Mouse (Mus musculus) intestine, postnatal 0 days (tissue): Measurements from ENCODE around the gene A930004D18Rik. TPM values are rescaled to one million over a fixed set of nuclear protein-coding genes. Genes with fewer than 3 reads are reported as not detected.

Experiments
- ATAC-seq: fragments of 200-750 bp; cut with Nextera tagmentation; 2 replicates; pipeline ENCODE4 v1.8.0; 2017; ENCODE audit warnings: mild to moderate bottlenecking, moderate TSS enrichment, moderate library complexity
- H3K27ac ChIP-seq: fragments of 300-500 bp; sonication (generic); 2 replicates; pipeline ENCODE4 v1.5.1; 2014; ENCODE audit warnings: mild to moderate bottlenecking, low read depth, low read length, moderate library complexity
- H3K27me3 ChIP-seq: fragments of 300-500 bp; sonication (generic); replicated peaks from 2 replicates; pipeline ENCODE4 v1.6.1; 2014; ENCODE audit warnings: low read length, mixed read lengths; ENCODE audit not compliant: control insufficient read depth, insufficient read depth
- H3K36me3 ChIP-seq: fragments of 300-500 bp; sonication (generic); 2 replicates; pipeline ENCODE4 v1.6.1; 2014; ENCODE audit warnings: mild to moderate bottlenecking, moderate library complexity; ENCODE audit not compliant: control insufficient read depth, insufficient read depth
- H3K4me1 ChIP-seq: fragments of 300-500 bp; sonication (generic); replicated peaks from 2 replicates; pipeline ENCODE4 v1.6.1; 2014; ENCODE audit warnings: antibody characterized with exemption, low read length, mixed read lengths; ENCODE audit not compliant: control insufficient read depth, insufficient read depth
- H3K4me2 ChIP-seq: fragments of 300-500 bp; sonication (generic); replicated peaks from 2 replicates; pipeline ENCODE4 v1.6.1; 2014; ENCODE audit warnings: low read depth, mild to moderate bottlenecking, moderate library complexity
- H3K4me3 ChIP-seq: fragments of 300-500 bp; sonication (generic); 2 replicates; pipeline ENCODE4 v1.5.1; 2014; ENCODE audit warnings: low read depth, low read length
- H3K9ac ChIP-seq: fragments of 300-500 bp; sonication (generic); 2 replicates; pipeline ENCODE4 v1.6.1; 2014; ENCODE audit warnings: mild to moderate bottlenecking, low read depth, low read length
- H3K9me3 ChIP-seq: fragments of 300-500 bp; sonication (generic); 2 replicates; pipeline ENCODE4 v1.6.1; 2016; ENCODE audit warnings: mixed run types; ENCODE audit not compliant: control insufficient read depth
- CTCF ChIP-seq: sonication (generic); IDR thresholded peaks from 2 replicates; pipeline ENCODE4 v1.5.1; 2016; ENCODE audit warnings: low read depth, mild to moderate bottlenecking, control low read depth, antibody characterized with exemption, moderate library complexity
- WGBS: fragments of 180-500 bp; shearing (Covaris S2); extraction: QIAGEN DNeasy Blood & Tissue Kit; methylation state at CpG from one replicate; pipeline ENCODE4 v1.1.7; 2014; 5-methylcytosine and 5-hydroxymethylcytosine counted together
- polyA plus RNA-seq: library from polyadenylated mRNA; unstranded; fragments of >200 nt; fragmentation: Nextera tagmentation; extraction: Ambion mirVana; gene quantifications from 2 replicates; pipeline ENCODE4 v1.2.1, GENCODE M21; 2015

The A930004D18Rik gene
- polyA plus RNA-seq, 1 experiment from 2014 or later, result 6.3 TPM

DNA sequence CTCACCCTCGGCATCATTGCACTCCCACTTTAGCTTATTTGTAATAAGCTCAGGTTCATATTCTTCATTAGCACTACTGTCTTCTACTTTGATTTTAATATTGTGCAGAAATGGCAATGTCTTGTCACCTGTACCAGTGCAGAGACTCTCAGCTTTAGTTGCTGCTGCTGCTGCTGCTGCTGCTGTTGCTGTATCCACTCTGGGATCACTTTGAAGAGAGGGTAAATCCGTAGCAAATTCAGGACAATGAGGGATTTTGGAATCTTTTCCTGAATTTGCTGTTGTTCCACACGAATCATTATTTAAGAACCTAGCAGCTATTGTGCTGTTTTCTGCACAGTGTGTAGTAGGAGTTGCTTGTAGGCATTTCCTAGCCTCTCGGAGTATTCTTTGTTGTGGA is 8.6 kb upstream of the A930004D18Rik start:
- peaks cover 9% of the 10 kb centered on the region; the same call in 1 of the 2 replicates for H3K4me1 ChIP-seq
- H3K27ac ChIP-seq, result no peak overlapping the region
- H3K27me3 ChIP-seq, result no peaks in the 10 kb centered on the region
- no peak for TF ChIP-seq CTCF
- H3K4me3 ChIP-seq, result peak overlapping the region; percentile 82
- 10% methylated on average over 4 of the region's 4 CpGs for WGBS
- no peaks in the 10 kb centered on the region for H3K9me3 ChIP-seq
- H3K36me3 ChIP-seq, result no peaks in the 10 kb centered on the region
- H3K4me2 ChIP-seq, result peak overlapping the region; percentile 93
- peak overlapping the region; percentile 76; the same call in 1 of the 2 replicates for H3K9ac ChIP-seq
- ATAC-seq, result no peak

DNA sequence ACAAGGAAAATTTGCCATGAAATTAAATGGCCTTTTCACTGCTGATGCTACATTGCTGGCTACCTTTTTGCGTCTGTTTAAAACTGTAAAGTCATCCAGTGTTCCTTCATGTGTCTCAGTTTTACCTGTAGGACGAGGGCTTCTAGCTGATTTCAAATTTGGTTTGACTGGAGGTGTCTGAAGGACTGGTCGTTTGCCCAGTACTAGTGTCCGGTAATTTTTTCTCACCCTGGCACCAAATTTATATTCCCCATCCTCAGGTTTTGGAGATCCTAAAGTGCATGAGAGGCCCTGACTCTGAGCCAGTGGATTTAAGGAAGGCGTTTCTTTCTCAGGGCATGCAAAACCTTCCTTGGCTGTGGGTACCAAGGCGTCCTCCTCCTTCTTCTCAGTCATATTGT is 8.2 kb upstream of the A930004D18Rik start:
- H3K36me3 ChIP-seq, result no peaks in the 10 kb centered on the region
- no peaks in the 10 kb centered on the region for H3K9me3 ChIP-seq
- H3K4me2 ChIP-seq, result peak overlapping the region; percentile 93
- peaks cover 9% of the 10 kb centered on the region; the same call in 1 of the 2 replicates for H3K4me1 ChIP-seq
- peak overlapping the region; percentile 82 for H3K4me3 ChIP-seq
- 69% methylated on average over 6 of the region's 6 CpGs for WGBS
- ATAC-seq, result no peak
- H3K27me3 ChIP-seq, result no peaks in the 10 kb centered on the region
- TF ChIP-seq CTCF, result no peak
- no peak overlapping the region for H3K9ac ChIP-seq
- H3K27ac ChIP-seq, result no peak overlapping the region

DNA sequence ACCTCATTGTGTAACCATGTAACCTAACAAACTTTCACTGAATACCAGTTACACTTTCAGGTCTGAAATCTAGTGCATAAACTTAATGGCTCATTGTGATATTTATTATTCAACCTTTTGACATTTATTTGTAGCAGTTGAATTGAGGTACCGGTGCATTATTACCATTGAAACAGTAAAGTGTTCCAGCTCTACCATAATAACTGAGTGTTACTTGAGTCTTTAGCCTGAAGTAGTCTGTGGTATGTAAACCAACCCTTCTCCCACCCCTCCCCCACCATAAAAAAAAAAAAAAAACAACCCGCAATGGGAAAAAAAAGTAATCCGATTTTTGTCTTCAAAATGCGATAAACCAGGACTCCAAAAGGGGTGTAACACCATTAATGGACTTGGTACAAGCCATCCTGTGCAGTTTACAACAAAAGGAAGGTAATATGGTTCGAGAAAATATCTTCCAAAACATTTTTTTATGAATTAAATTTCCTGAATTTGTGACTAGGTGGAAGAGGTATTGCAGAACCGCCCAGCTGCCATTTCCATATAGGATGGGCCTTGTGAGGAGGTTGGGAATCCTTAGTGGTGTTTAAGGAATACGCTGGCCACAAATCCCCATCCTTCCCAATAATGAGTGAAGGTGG is 7.7 kb upstream of the A930004D18Rik start:
- no peak overlapping the region for H3K27ac ChIP-seq
- H3K9me3 ChIP-seq, result no peaks in the 10 kb centered on the region
- TF ChIP-seq CTCF, result no peak
- no peaks in the 10 kb centered on the region for H3K36me3 ChIP-seq
- H3K9ac ChIP-seq, result no peak overlapping the region
- no peaks in the 10 kb centered on the region for H3K27me3 ChIP-seq
- H3K4me1 ChIP-seq, result peaks cover 9% of the 10 kb centered on the region; the same call in 1 of the 2 replicates
- no peak for ATAC-seq
- H3K4me2 ChIP-seq, result peak overlapping the region; percentile 93
- H3K4me3 ChIP-seq, result peak overlapping the region; percentile 82
- 54% methylated on average over 7 of the region's 7 CpGs for WGBS

DNA sequence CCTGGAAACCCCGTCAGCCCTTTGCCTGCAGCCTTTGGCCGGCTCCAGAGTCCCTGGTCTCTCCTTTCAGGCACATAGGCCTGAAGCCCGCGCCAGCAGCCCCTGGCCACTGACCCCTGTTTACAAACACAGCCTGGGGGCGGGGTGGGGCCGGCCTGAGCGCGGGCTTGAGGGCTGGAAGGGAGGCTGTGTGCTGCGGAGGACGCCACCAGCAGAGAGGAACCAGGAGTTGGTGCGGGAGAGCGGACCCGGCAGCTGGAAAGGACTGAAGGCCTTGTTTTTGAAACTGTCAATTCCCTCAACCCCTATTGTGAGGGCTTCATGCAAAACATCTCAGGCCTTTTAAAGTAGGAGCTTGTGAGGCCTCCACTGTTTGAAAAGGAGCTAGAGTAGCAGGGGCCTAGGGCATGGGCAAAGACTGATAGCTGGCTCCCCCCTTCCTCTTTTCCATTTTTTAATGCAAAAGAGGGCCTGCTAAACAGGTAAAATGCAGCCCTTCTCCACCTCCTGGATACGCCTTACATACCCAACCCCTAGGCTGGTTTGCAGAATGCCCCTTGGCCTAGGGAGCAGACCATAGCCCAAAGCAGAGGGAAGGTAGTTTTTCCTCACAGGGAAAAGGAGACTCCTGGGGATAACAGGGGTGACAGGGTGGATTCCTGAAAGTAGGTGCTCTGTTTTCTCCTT is 3.8 kb upstream of the A930004D18Rik start:
- WGBS, result 67% methylated on average over 14 of the region's 14 CpGs
- ATAC-seq, result 0 out of 2 replicates have a peak, but pooled peaks have one; percentile 47
- no peak for TF ChIP-seq CTCF
- no peak overlapping the region for H3K9ac ChIP-seq
- H3K4me3 ChIP-seq, result no peak overlapping the region
- H3K36me3 ChIP-seq, result no peaks in the 10 kb centered on the region
- no peaks in the 10 kb centered on the region for H3K27me3 ChIP-seq
- no peaks in the 10 kb centered on the region for H3K9me3 ChIP-seq
- H3K4me2 ChIP-seq, result 0 out of 2 replicates have a peak overlapping the region, but pooled peaks have one; percentile 30
- peaks cover 6% of the 10 kb centered on the region; the same call in 1 of the 2 replicates for H3K4me1 ChIP-seq
- no peak overlapping the region for H3K27ac ChIP-seq

DNA sequence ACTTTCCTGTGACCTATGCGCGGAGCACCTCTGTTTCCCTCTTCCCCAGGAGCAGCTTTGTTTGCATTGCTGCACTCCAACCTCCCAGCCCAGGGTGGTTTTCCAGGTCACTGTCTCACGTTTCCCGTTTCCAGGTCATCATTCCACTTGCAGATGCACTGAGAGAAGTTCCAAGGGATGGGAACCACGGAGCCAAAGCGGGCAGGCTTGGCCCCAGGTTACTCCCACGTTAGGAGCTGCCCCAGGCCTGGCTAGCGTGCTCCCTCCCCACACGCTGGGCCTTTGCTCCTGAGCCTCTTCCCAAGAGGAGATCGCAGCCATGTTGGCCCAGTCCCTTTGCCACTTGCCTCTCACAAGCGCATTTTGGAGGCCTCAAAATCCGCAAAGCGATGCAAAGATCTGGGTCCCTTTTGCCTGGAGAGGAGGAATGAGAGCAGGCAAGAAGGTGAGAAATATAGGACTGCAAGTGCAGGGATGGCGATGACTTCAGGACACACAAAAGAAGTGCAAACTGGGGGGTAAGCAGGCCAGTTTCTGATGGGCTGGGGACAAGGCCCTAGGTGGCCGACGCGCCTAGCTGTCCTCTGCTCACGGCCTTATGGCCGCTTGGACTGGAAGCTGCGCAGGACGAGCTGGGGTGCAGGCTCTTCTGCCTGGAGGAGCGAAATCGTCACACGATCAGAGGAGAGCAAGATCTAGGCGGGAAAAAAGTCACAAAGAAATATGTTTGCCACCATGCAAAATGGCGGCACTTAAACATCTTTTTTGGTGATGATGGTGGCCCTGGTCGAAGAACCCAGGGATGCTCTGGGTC is 3.0 kb upstream of the A930004D18Rik start:
- Histone ChIP-seq H3K36me3 (no peaks in the 10 kb centered on the region), H3K9ac (no peak overlapping the region), H3K4me1 (peaks cover 6% of the 10 kb centered on the region; the same call in 1 of the 2 replicates), H3K9me3 (no peaks in the 10 kb centered on the region), H3K27me3 (no peaks in the 10 kb centered on the region), H3K4me3 (no peak overlapping the region), H3K27ac (no peak overlapping the region), H3K4me2 (no peak overlapping the region)
- no peak for ATAC-seq
- WGBS, result 83% methylated on average over 27 of the region's 27 CpGs
- TF ChIP-seq CTCF, result no peak
